Mouse (Mus musculus) layer of hippocampus, postnatal 10 days (tissue): ENCODE measurements around the gene Stk32c. TPM values are rescaled to one million over a fixed set of nuclear protein-coding genes. Genes with fewer than 3 reads are reported as not detected.

ENCODE experiments used
- DNase-seq, 2 experiments: peaks; one replicate each; pipeline ENCODE4 v3.0.0; 2021; ENCODE audit warnings: low spot score in 2 of 2
- total RNA-seq, 2 experiments: library from RNA; stranded (reverse); gene quantifications; 2 replicates each; pipeline ENCODE4 v1.2.3; 2021

Stk32c gene
- total RNA-seq, 2 experiments from 2014 or later = 57.8 to 65.0 TPM

GRCm38 (mm10) chr7:139208023-139208772, 4.9 kb downstream of the Stk32c start:
- DNase-seq = peak in 1 of 2 experiments; percentile 54

- DNase-seq = no peak
Measured at GRCm38 (mm10) chr7:139201209-139201608, 11.9 kb downstream of the Stk32c start.

GRCm38 (mm10) chr7:139200108-139200507, 13.0 kb downstream of the Stk32c start:
- DNase-seq = peak; percentile 67 to 78

- no peak for DNase-seq
Measured at GRCm38 (mm10) chr7:139197022-139197421, 16.1 kb downstream of the Stk32c start.

GRCm38 (mm10) chr7:139191619-139192018, 21.5 kb downstream of the Stk32c start:
- peak in 1 of 2 experiments; percentile 9 for DNase-seq

- DNase-seq = no peak
Measured at GRCm38 (mm10) chr7:139190616-139191015, 22.5 kb downstream of the Stk32c start.

GRCm38 (mm10) chr7:139188634-139189207, 24.4 kb downstream of the Stk32c start:
- no peak for DNase-seq

GRCm38 (mm10) chr7:139187771-139188633, 25.1 kb downstream of the Stk32c start:
- peak; percentile 68 to 80 for DNase-seq

GRCm38 (mm10) chr7:139187277-139187676, 25.8 kb downstream of the Stk32c start:
- no peak for DNase-seq

GRCm38 (mm10) chr7:139186436-139186835, 26.7 kb downstream of the Stk32c start:
- no peak for DNase-seq

GRCm38 (mm10) chr7:139185971-139186370, 27.1 kb downstream of the Stk32c start:
- DNase-seq = no peak

GRCm38 (mm10) chr7:139184846-139185245, 28.3 kb downstream of the Stk32c start:
- DNase-seq = no peak

- DNase-seq = no peak
Measured at GRCm38 (mm10) chr7:139184396-139184795, 28.7 kb downstream of the Stk32c start.

- no peak for DNase-seq
Measured at GRCm38 (mm10) chr7:139180058-139180457, 33.0 kb downstream of the Stk32c start.

GRCm38 (mm10) chr7:139179299-139179698, 33.8 kb downstream of the Stk32c start:
- no peak for DNase-seq

- DNase-seq = no peak
Measured at GRCm38 (mm10) chr7:139169143-139169542, 44.0 kb downstream of the Stk32c start.

GRCm38 (mm10) chr7:139164410-139164809, 48.7 kb downstream of the Stk32c start:
- no peak for DNase-seq

- DNase-seq = peak; percentile 51 to 60
Measured at GRCm38 (mm10) chr7:139158956-139159355, 54.2 kb downstream of the Stk32c start.

GRCm38 (mm10) chr7:139158549-139158948, 54.6 kb downstream of the Stk32c start:
- DNase-seq = peak in 1 of 2 experiments; percentile 42

- no peak for DNase-seq
Measured at GRCm38 (mm10) chr7:139157541-139157940, 55.6 kb downstream of the Stk32c start.

GRCm38 (mm10) chr7:139156341-139157058, 56.6 kb downstream of the Stk32c start:
- no peak for DNase-seq
